Mouse (Mus musculus) heart, postnatal 0 days (tissue): ENCODE measurements around the gene Il2rb.

Source experiments
- CTCF ChIP-seq: IDR thresholded peaks from 2 replicates; pipeline ENCODE4 v1.5.1; 2016; ENCODE audit warnings: antibody characterized with exemption, control low read depth, low read depth
- EP300 ChIP-seq: IDR thresholded peaks from 2 replicates; pipeline ENCODE4 v1.6.1; 2016; ENCODE audit warnings: antibody characterized with exemption, low read depth

- no peak for TF ChIP-seq CTCF
- TF ChIP-seq EP300, result no peak
Observed at GRCm38 (mm10) chr15:78542767-78543303, 47.8 kb upstream of the Il2rb start.
